Mouse (Mus musculus): Measurements from ENCODE around the gene Rnf212b. TPM values are rescaled to one million over a fixed set of nuclear protein-coding genes. Genes with fewer than 3 reads are reported as not detected.

The Rnf212b gene
- polyA plus RNA-seq, 1 experiment: not detected

GRCm38 (mm10) chr14:54780836-54781609, 32.9 kb upstream of the Rnf212b start:
- Histone ChIP-seq H3K4me1 (ENCODE audit: control insufficient read depth, insufficient read depth, low read length) (peaks cover 18% of the 10 kb centered on the region), H3K27ac (ENCODE audit: insufficient read depth, low read depth, low read length) (peak overlapping the region; percentile 50; the same call in 1 of the 2 replicates), H3K4me3 (ENCODE audit: insufficient read depth, low read length) (peak overlapping the region; percentile 83)
- TF ChIP-seq POLR2A (IDR thresholded peaks at IDR 0.05; ENCODE audit: borderline replicate concordance, low read depth, low read length): no peak
- TF ChIP-seq CTCF (IDR thresholded peaks at IDR 0.05; ENCODE audit: low read depth, low read length): no peak

GRCm38 (mm10) chr14:54781610-54782365, 32.2 kb upstream of the Rnf212b start, which contains the start of gene Slc7a8:
Gene Slc7a8, minus strand, starts transcription at chr14:54781946.
- peaks cover 15% of the 10 kb centered on the region for H3K4me1 ChIP-seq (ENCODE audit: control insufficient read depth, insufficient read depth, low read length)
- peak within 1 kb of the TSS; percentile 50 for H3K27ac ChIP-seq (ENCODE audit: insufficient read depth, low read depth, low read length)
- TF ChIP-seq CTCF (IDR thresholded peaks at IDR 0.05; ENCODE audit: low read depth, low read length) (peak; percentile 15; the same call in 1 of the 2 replicates), POLR2A (IDR thresholded peaks at IDR 0.05; ENCODE audit: borderline replicate concordance, low read depth, low read length) (no peak)
- H3K4me3 ChIP-seq (ENCODE audit: insufficient read depth, low read length): peak within 1 kb of the TSS; percentile 83

GRCm38 (mm10) chr14:54782971-54783370, 31.0 kb upstream of the Rnf212b start:
- TF ChIP-seq CTCF (IDR thresholded peaks at IDR 0.05; ENCODE audit: low read depth, low read length) (no peak), POLR2A (IDR thresholded peaks at IDR 0.05; ENCODE audit: borderline replicate concordance, low read depth, low read length) (no peak)
- Histone ChIP-seq H3K4me3 (ENCODE audit: insufficient read depth, low read length) (no peak overlapping the region), H3K4me1 (ENCODE audit: control insufficient read depth, insufficient read depth, low read length) (peaks cover 8% of the 10 kb centered on the region), H3K27ac (ENCODE audit: insufficient read depth, low read depth, low read length) (no peak overlapping the region)

- H3K4me3 ChIP-seq (ENCODE audit: insufficient read depth, low read length): no peak overlapping the region
- TF ChIP-seq POLR2A (IDR thresholded peaks at IDR 0.05; ENCODE audit: borderline replicate concordance, low read depth, low read length) (no peak), CTCF (IDR thresholded peaks at IDR 0.05; ENCODE audit: low read depth, low read length) (peak; percentile 81)
- H3K27ac ChIP-seq (ENCODE audit: insufficient read depth, low read depth, low read length): no peak overlapping the region
- H3K4me1 ChIP-seq (ENCODE audit: control insufficient read depth, insufficient read depth, low read length): 0 out of 2 replicates have a peak, but pooled peaks cover 2% of the 10 kb centered on the region
Observed at GRCm38 (mm10) chr14:54785898-54786297, 28.0 kb upstream of the Rnf212b start.

GRCm38 (mm10) chr14:54786489-54786888, 27.5 kb upstream of the Rnf212b start:
- H3K4me3 ChIP-seq (ENCODE audit: insufficient read depth, low read length): no peak overlapping the region
- 0 out of 2 replicates have a peak, but pooled peaks cover 2% of the 10 kb centered on the region for H3K4me1 ChIP-seq (ENCODE audit: control insufficient read depth, insufficient read depth, low read length)
- no peak overlapping the region for H3K27ac ChIP-seq (ENCODE audit: insufficient read depth, low read depth, low read length)
- TF ChIP-seq POLR2A (IDR thresholded peaks at IDR 0.05; ENCODE audit: borderline replicate concordance, low read depth, low read length): no peak
- TF ChIP-seq CTCF (IDR thresholded peaks at IDR 0.05; ENCODE audit: low read depth, low read length): no peak

- TF ChIP-seq CTCF (IDR thresholded peaks at IDR 0.05; ENCODE audit: low read depth, low read length): peak; percentile 39; the same call in 1 of the 2 replicates
- no peak for TF ChIP-seq POLR2A (IDR thresholded peaks at IDR 0.05; ENCODE audit: borderline replicate concordance, low read depth, low read length)
- H3K27ac ChIP-seq (ENCODE audit: insufficient read depth, low read depth, low read length): no peak overlapping the region
- H3K4me3 ChIP-seq (ENCODE audit: insufficient read depth, low read length): no peak overlapping the region
- H3K4me1 ChIP-seq (ENCODE audit: control insufficient read depth, insufficient read depth, low read length): no peaks in the 10 kb centered on the region
Observed at GRCm38 (mm10) chr14:54787226-54787625, 26.7 kb upstream of the Rnf212b start.

GRCm38 (mm10) chr14:54788231-54788630, 25.7 kb upstream of the Rnf212b start:
- TF ChIP-seq CTCF (IDR thresholded peaks at IDR 0.05; ENCODE audit: low read depth, low read length) (no peak), POLR2A (IDR thresholded peaks at IDR 0.05; ENCODE audit: borderline replicate concordance, low read depth, low read length) (no peak)
- no peak overlapping the region for H3K27ac ChIP-seq (ENCODE audit: insufficient read depth, low read depth, low read length)
- H3K4me1 ChIP-seq (ENCODE audit: control insufficient read depth, insufficient read depth, low read length): no peaks in the 10 kb centered on the region
- H3K4me3 ChIP-seq (ENCODE audit: insufficient read depth, low read length): no peak overlapping the region

GRCm38 (mm10) chr14:54792166-54792565, 21.8 kb upstream of the Rnf212b start:
- TF ChIP-seq CTCF (IDR thresholded peaks at IDR 0.05; ENCODE audit: low read depth, low read length) (no peak), POLR2A (IDR thresholded peaks at IDR 0.05; ENCODE audit: borderline replicate concordance, low read depth, low read length) (no peak)
- Histone ChIP-seq H3K4me3 (ENCODE audit: insufficient read depth, low read length) (no peak overlapping the region), H3K27ac (ENCODE audit: insufficient read depth, low read depth, low read length) (no peak overlapping the region), H3K4me1 (ENCODE audit: control insufficient read depth, insufficient read depth, low read length) (0 out of 2 replicates have a peak, but pooled peaks cover 4% of the 10 kb centered on the region)

- Histone ChIP-seq H3K4me1 (ENCODE audit: control insufficient read depth, insufficient read depth, low read length) (0 out of 2 replicates have a peak, but pooled peaks cover 4% of the 10 kb centered on the region), H3K4me3 (ENCODE audit: insufficient read depth, low read length) (no peak overlapping the region), H3K27ac (ENCODE audit: insufficient read depth, low read depth, low read length) (no peak overlapping the region)
- TF ChIP-seq POLR2A (IDR thresholded peaks at IDR 0.05; ENCODE audit: borderline replicate concordance, low read depth, low read length): no peak
- TF ChIP-seq CTCF (IDR thresholded peaks at IDR 0.05; ENCODE audit: low read depth, low read length): no peak
Observed at GRCm38 (mm10) chr14:54793351-54793750, 20.6 kb upstream of the Rnf212b start.

All from bone marrow macrophage, adult 2 months (primary cell).